Mouse (Mus musculus) lung, postnatal 14 days (tissue): Measurements from ENCODE around the gene Tgif1.

Experiments
- DNase-seq: peaks from one replicate; pipeline ENCODE4 v3.0.0; 2021

Gene Tgif1

DNA sequence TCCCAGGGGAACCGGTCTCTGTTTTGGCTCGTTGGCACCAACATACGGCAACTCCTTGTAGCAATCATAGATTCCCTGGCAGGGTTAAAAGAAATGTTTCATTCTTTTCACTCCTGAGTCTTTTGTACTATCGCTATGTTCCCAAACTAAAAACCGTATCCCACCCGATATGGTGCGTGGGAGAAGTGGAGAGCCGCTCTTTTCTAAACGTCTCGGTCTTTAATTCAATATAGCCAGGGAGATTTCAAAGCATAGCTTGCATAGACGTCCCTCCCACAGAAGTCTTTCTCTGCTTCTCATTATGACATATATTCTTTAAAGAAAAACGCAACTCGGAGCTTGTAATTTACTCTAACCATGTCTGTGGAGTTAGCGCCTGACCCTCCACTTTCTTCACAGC is 51.3 kb downstream of the Tgif1 start:
- no peak for DNase-seq

DNA sequence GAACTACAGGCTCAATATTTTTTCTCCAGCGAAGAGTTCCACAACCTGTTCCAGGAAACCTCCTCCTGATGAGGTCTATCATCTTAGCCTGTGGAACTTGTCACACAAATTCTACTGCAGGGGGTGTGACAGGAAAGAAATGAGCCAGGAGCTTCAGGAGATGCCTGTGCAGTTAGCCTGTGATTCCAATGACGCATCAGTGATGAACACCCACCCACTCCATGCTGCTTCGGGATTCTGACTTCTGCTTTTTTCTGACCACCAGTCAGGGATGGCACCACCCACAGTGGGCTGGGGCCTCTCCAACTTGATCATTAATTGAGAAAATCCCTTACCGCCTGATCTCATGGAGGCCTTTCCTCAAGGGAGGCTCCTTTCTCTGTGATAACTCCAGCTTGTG is 54.1 kb downstream of the Tgif1 start:
- DNase-seq = no peak

DNA sequence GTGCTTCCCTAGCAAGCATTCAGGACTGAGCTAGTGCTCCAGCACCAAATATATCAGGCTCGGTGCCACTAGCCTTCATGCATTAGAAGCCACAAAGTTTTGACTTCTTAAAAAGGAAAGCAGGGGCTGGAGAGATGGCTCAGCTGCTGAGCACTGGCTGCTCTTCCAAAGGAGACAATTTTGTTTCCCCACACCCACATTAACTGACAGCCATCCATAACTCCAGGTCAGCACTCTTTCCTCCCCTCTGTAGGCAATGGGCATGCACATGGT is 55.6 kb downstream of the Tgif1 start:
- DNase-seq = no peak

DNA sequence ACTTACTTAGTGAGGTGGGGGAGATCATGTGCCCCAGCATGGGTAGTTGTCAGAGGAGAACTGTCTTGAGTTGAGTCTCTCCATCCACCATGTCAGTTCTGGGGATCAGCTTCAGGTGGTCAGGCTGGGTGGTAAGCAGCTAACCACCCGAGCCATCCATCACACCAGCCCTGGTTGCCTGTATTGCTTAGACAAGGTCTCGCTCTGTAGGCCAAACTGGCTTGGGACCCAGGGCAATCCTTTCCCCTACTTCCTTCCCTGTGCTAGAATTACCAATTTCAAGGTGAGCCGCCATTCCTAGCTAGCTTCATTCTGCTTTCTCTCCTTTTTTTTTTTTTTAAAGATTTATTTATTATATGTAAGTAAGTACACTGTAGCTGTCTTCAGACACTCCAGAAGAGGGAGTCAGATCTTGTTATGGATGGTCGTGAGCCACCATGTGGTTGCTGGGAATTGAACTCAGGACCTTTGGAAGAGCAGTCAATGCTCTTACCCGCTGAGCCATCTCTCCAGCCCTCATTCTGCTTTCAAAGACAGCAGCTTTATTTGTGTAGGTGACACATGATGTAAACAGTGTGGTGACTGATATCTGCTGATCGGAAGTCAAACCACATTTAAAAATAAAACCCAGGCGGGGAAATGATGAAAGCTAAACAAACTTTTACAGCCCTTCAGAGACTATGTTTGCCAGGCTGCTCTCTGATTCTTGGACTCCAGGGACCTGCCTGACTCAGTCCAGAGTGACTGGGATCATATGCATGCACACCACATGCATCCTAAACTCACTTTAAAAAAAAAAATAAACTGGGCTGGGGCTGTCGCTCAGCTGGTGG is 56.2 kb downstream of the Tgif1 start:
- DNase-seq = peak; percentile 23

DNA sequence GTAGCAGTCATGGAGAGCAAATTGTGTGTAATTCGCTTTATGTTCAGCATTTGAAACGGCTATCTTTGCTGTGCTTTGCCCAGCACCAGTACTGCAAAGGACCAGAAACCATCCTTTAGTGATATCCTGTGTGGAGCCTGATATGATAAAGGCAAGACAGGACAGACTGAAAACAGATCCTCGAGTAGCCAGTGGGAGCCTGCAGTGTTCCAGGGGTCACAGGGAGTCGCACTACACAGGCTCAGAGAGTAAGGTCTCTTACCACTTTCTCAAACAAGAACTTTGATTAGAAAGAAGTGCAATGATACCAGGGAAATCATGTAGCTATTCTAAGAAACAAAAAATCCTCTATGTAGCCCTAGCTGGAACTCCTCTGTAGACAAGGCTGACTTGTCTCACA is 58.1 kb downstream of the Tgif1 start:
- no peak for DNase-seq

DNA sequence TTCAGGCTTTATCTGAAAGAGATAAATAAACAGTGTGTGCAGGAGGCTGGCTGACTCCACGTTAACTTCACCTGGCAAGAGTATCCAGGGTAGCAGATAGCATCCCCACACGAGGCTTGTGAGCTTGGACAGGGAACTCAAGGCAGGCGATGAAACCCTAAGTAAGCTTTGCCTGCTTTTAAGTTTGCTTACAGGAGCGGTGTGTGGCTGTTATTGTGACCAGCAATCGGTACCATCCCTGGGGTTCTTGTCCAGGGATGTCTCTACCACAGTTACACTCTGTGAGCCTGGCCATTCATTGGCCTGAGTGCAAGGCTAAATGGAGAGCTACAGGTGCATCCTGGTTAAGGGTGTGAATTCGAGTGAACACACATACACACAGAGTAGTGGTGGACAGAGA is 58.6 kb downstream of the Tgif1 start:
- no peak for DNase-seq

DNA sequence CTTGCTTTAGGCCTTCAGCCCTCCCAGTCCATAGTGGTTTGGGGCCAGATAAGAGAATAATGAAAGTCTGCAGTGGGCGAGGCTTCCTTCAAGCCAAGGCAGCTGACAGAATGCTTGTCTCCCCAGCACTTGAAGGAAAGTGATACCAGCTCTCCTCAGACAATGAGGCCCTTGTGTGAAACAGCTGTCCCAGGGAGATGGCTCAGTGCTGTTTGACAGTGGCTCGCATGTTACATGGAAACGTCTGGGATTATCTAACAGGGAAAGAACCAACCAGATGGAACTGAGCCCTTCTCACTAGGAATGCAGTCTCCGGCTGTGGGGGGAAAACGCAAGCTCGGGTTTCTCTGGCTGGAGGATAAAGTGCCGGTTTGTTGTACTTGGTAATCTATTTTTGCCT is 59.1 kb downstream of the Tgif1 start:
- no peak for DNase-seq
